Mouse (Mus musculus): ENCODE results near the gene Nars2.

Gene Nars2

DNA sequence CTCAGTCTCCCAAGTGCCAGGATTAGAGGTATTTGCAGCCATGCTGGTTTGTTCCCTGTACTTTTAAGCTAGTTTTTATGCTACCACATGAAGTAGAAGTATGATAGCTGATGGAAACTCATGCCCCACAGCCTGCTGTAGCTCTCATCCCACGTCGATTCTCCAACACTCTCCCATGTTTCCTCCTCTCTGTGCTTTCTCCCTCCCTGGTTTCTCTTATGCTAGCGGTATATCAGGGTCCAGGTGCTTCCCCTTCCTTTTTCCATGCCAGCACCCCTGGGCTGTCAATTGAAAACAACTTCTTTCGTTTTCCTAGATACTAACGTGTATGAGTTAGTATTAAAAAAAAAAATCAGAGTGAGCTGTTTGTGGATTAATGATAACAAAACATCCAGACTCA is 120.8 kb downstream of the Nars2 start:
- DNase-seq (ENCODE audit: low read depth) = no peak

DNA sequence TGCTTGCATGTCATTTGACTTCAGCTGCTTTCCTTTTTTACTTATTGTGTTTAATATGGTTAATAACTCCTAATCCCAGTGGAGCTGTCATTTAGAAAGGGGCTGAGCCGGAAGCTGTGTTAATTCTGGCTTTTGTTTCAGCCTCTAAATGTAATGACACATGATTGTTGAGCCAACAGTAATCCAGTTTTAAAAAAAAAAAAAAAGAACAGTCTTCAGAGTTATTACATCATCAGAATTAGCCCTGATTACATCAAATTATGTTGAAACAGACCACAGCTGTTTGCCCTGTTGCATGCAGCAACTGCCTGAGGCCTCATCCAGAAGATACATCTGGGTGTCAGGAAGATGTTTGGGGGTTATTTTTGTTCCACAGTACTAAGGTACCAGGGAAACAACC is 123.7 kb downstream of the Nars2 start:
- DNase-seq (ENCODE audit: low read depth) = no peak

DNA sequence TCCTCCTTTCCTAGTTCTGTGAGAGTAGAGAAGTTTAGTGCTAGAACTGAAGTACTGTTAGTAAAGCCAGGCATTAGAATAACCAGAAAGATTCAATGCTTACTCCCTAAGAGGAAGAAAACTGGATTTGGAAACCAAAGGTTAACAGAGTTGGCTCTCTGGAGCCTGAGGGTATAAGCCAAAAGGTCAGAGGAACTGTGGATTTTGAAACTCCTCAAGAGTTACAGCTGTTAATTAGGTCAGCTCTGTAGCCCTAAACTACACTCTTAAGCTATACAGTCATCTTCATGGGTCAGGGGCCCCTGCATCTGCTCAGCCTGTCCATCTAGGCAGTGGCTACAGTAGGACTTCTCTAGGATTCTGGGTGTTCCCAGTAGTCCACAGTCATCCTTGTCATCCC is 125.7 kb downstream of the Nars2 start:
- no peak for DNase-seq (ENCODE audit: low read depth)

DNA sequence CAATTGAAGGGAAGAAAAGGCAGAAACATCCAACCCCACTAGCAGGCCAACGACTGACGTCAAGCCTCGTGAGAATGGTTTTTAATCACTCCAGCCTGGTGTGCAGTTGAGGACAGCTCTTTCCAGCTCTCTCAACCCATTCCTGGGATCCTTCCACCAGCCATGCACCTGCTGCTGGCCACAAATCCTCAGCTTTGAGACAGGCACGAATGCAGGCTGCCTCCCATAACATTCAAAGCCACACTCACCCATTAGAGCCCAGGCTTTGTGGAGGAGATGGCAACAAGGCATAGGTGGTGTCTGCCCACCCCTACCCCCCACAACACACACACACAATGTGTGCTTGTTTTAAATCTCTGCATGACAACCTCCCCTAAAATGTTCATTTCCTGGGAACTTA is 127.4 kb downstream of the Nars2 start:
- DNase-seq (ENCODE audit: low read depth) = no peak

DNA sequence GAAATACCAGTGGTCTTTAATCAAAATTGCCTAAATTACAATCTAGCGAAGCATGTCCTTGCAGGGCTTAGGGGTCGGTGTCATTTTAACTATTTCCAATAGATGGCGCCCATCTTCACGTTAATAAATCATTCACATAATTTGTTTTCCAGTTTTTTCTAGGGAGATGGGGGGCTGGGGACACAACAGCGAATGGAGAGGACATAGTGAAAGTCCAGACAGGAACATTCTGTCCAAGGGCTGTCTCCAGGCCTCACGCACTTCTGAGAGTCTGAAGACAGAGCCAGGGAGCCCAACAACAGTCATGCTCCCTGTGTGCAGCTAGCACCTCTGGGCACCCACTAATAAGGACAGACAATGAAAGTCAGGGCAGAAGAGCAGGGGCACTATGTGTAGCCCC is 127.8 kb downstream of the Nars2 start:
- DNase-seq (ENCODE audit: low read depth) = peak; percentile 45

DNA sequence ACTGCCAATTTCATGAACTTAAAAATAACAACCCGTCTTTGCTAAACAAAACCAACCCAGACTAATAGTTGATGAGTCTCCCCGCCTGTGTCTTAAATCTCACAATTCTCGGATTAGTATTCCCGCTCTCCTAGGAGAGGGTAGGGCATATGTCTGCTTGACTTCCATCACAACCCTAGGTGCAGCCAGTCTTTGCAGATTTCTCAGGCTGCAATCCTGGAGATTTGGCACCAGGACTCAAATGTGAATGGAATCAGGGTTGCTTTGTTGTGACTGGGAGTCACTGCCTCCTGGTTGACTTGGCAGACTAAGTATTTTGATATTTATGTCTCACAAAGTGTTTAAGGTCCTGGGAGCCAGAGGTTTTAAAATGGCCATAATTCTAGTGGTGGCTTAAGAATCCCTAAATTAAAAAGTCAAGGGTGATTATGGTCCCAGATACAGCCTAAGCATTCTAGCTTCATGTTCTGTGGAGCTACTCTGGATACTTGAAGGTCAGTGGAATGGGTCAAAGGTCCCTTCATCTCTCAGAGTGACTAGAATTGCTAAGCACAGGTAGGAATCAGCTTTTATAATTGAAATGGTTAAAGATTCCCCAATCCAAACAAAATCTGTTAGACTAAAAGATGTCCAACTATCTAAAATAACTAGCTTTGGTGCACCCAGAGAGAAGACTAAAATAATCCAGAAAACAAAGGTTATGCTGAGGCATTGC is 128.5 kb downstream of the Nars2 start:
- no peak for DNase-seq (ENCODE audit: low read depth)

DNA sequence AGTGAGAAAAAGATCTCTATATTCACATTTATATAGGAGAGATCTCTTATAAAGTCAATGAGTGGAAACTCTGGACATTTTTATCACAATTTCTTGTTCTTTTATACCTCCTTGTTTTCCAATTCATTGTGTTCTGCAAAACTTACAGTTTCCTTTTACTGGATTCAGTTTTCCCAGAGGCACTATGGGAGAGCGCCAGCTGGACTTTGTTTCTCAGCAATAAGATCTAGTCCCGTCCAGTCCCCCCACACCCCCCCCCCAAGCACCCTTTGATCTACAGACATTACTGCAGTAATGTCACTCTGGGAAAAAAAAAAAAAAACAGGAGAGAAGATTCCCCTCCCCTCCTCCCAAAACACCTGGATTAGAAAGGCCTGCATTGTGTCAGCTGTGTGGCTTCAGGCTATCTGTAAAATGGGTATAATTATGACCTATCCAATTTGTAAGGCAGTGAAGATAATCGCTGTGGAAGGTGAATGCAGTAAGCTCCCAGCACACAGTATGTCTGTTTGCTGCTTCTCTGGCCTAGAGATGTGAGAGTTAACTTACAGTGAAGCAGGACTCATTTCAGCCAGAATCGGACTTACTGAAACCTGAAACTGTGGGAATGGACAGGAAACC is 129.4 kb downstream of the Nars2 start:
- DNase-seq (ENCODE audit: low read depth) = no peak

DNA sequence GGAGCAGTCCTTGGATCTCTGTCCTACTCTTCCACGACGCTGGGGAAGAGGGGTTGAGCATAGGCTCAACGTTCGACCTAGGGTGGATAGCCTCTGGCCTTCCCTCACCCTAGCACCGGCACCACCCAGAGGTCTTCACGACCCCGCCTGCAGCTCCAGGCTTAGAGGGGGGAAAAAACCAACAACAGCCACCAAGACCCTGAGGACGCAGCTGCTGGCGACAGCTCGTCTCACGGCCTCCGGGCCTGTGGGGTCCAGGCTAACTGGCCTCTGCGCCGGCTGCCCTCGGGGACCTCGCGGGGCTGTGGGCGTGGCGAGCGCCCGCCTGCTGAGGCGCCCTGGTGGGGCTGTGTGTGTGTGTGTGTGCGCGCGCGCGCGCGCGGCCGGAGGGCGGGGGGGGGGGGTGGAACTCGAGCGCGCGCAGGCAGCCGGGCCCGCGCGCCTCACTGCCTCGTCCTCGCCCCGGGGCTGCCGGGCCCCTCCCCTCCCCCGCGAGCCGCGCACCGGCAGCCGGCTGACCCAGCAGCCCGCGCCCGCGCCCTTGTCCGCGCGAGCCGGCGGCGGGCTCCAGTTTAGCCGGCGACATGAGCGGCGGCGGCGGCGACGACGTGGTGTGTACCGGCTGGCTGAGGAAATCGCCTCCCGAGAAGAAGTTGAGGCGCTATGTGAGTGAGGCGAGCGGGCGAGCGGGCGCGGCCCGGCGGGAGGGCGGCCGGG is 130.1 kb downstream of the Nars2 start, which contains the start of gene Gab2:
TSS of gene Gab2 (plus strand) at position 345 of the 717 bp plus-strand sequence.
- DNase-seq (ENCODE audit: low read depth) = peak; percentile 52

DNA sequence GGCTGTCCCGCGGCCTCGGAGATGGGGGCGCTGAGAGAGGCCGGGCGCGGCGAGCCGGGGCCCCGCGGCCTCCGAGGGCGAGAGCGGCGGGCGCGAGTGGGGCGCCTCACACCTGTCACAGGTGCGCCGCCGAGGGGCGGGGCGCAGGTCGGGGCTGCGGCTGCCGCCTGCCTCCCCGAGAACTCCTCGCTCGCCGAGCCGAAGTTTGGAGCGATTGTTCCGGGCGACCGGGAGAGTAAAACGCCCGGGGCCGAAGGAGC is 130.6 kb downstream of the Nars2 start:
- DNase-seq (ENCODE audit: low read depth) = no peak

DNA sequence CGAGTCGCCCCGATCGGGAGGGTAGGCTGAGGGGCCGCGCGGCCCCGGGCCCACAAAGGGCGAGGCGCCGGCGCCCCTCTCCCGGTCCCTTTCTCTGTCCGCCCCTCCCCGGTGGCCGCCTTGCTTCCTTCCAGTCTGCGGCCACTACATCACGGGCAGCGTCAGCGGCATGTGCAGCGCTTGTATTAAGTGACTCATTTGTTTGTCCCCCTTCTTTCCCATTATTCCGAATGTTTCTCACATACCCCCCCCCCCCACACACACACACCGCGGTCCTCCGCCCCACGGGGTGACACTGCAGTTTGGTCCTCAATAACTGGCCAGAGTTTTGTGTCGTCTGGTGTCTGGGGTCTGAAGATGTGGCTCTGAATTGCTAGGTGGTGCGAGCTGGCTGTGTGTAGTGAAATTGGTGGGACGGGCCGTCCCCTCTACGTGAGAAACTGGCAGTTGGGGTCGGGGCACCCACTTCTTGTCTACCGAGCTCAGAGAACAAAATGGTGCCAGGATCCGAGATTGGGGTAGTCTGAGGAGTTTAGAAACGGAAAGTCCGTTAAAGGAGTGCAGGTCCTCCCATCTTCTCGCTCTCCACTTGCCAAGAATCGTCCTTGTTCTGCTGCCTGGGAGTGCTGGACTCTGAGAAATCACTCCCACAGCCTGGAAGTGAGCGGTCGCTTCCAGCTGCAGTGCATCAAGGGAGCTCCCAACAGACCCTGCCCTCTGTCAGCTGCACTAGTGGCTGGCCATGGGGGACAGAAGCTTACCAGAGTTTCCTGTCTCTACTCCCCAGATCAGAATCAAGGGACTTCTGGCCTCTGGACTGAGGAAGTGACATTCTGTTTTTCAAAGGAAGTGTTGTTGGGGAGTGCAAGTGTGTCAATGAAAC is 131.2 kb downstream of the Nars2 start:
- peak; percentile 46 for DNase-seq (ENCODE audit: low read depth)

DNA sequence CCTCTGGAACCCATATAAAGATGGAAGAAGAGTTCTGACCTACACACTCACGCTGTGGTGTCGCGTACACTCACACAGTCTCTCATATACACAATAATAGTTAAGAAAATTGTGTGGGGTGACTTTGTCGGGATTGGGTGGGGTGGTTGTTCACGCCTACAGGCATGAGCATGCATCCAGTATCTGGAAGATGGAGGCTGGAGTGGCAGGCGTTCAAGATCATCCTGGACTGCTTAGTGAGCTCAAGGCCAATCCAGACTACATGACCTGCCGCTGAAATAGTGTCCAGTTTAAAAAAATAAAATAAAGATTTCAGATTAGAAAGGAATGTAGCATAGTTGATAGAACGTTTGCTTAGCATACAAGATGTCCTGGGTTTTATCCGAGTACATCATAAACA is 132.3 kb downstream of the Nars2 start:
- DNase-seq (ENCODE audit: low read depth) = no peak

DNA sequence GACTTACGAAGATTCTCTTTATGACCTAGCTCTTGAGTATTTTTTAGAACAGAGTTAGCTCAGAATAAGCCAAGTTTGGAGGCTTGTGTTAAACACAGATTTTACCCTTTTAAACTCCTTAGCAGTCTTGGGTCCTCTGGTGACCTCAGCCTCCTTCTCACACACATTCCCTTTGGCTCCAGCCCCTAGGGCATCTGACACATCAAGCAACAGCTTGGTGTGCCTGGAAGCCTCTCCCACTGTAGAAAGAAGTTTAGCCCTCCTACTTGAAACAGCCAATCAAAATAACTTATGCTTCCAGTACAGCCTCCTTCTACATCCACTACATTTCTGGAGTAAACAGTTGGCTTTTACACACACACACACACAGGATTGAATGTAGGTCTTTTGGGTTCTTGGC is 132.9 kb downstream of the Nars2 start:
- no peak for DNase-seq (ENCODE audit: low read depth)

DNA sequence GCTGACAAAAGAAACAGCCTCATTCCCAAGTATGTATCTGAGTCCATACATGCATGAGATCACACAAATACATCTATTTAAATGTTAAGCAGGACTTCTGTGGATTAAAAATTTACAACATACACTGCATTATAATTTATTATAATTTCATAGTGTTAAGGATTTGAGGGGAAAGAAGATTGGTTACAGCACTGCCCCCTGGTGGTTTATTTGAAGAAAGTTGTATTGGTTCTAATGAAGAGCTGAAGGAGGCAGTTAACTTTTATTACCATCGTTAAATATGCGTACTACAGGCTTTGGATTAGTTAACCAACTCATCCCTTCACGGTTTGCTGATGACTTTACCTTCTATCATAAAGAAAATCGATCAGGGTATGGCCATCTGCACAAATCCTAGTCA is 134.0 kb downstream of the Nars2 start:
- DNase-seq (ENCODE audit: low read depth) = peak; percentile 53

DNA sequence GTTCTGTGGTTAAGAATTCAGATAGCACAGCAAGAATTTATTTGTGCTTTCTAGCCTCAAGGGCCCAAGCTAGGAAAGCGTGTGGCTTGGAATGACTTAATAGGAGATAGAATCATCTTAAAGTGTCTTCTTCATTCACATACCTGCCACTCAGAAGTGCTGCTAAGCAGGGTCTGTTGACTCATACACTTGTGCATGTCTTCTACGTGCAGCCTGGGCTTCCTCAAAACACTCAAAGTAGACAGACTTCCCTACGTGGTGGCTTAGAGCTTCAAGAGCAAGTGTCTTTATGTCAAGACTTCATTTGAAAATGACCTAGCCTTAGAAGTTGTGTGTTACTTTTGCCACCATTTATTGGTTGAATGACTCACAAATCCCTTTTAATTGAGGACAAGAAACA is 142.9 kb downstream of the Nars2 start:
- DNase-seq (ENCODE audit: low read depth) = no peak

DNA sequence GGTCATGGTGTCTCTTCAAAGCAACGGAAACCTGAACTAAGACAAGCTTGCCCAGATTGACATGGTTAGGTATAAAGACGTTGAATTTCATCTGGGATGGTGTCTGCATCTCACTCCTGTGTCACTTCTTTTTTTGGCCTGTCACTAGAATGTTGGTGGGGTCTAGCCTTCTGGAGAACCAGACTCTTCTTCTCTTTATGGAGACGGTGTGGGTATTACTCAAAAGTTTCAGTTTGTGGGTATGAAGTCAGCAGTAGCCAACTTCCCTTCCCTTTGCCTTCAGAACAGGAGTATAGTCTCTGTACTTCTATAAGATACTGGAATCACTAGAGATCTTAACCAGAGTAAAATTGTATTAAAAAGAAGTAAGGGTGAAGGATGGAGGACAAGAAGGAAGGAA is 156.8 kb downstream of the Nars2 start:
- no peak for DNase-seq (ENCODE audit: low read depth)

Data from c-Kit-positive CD71-negative TER-119-negative erythroid progenitor cells, embryonic 14.5 days (primary cell).